Mouse (Mus musculus) midbrain, embryonic 14.5 days (tissue): ENCODE data around the gene Paqr4. TPM values are rescaled to one million over a fixed set of nuclear protein-coding genes. Genes with fewer than 3 reads are reported as not detected.
A peak's percentile ranks its signal among the peaks of the same experiment; 100 is the strongest.

ENCODE experiments used
- ATAC-seq: fragments of 200-750 bp; cut with Nextera tagmentation; 2 replicates; pipeline ENCODE4 v1.8.0; 2017; ENCODE audit warnings: moderate number of reproducible peaks, moderate library complexity; ENCODE audit not compliant: low FRiP score, low TSS enrichment
- DNase-seq: peaks from one replicate; pipeline ENCODE4 v3.0.0-alpha.2; 2015
- H3K27ac ChIP-seq: fragments of 300-500 bp; sonication (generic); replicated peaks from 2 replicates; pipeline ENCODE4 v1.5.1; 2014; ENCODE audit warnings: mild to moderate bottlenecking, low read depth, low read length, moderate library complexity
- H3K27me3 ChIP-seq: fragments of 300-500 bp; sonication (generic); 2 replicates; pipeline ENCODE4 v1.6.1; 2014; ENCODE audit warnings: low read length, control low read depth, mixed read lengths; ENCODE audit not compliant: control insufficient read depth, insufficient read depth
- H3K36me3 ChIP-seq: fragments of 300-500 bp; sonication (generic); 2 replicates; pipeline ENCODE4 v1.6.1; 2014; ENCODE audit warnings: low read length, control low read depth; ENCODE audit not compliant: control insufficient read depth, insufficient read depth
- H3K4me1 ChIP-seq: fragments of 300-500 bp; sonication (generic); 2 replicates; pipeline ENCODE4 v1.6.1; 2014; ENCODE audit warnings: mild to moderate bottlenecking, antibody characterized with exemption, low read length, control low read depth; ENCODE audit not compliant: control insufficient read depth, insufficient read depth
- H3K4me2 ChIP-seq: fragments of 300-500 bp; sonication (generic); 2 replicates; pipeline ENCODE4 v1.6.1; 2014; ENCODE audit warnings: mild to moderate bottlenecking, low read length, moderate library complexity
- H3K4me3 ChIP-seq: fragments of 300-500 bp; sonication (generic); replicated peaks from 2 replicates; pipeline ENCODE4 v1.5.1; 2014; ENCODE audit warnings: low read depth, low read length
- H3K9ac ChIP-seq: fragments of 300-500 bp; sonication (generic); replicated peaks from 2 replicates; pipeline ENCODE4 v1.6.1; 2014; ENCODE audit warnings: mild to moderate bottlenecking, low read length, moderate library complexity
- H3K9me3 ChIP-seq: fragments of 300-500 bp; sonication (generic); 2 replicates; pipeline ENCODE4 v1.6.1; 2016; ENCODE audit warnings: low read length, control low read depth, mixed read lengths; ENCODE audit not compliant: control insufficient read depth
- WGBS: fragments of 180-500 bp; shearing (Covaris S2); extraction: QIAGEN DNeasy Blood & Tissue Kit; methylation state at CpG from one replicate; pipeline ENCODE4 v1.1.7; 2014; 5-methylcytosine and 5-hydroxymethylcytosine counted together
- polyA plus RNA-seq: library from polyadenylated mRNA; unstranded; fragments of >200 nt; fragmentation: Nextera tagmentation; extraction: Ambion mirVana; gene quantifications from 2 replicates; pipeline ENCODE4 v1.2.1, GENCODE M21; 2014

Paqr4 gene
- polyA plus RNA-seq, 1 experiment from 2014 or later, result 56.6 TPM

DNA sequence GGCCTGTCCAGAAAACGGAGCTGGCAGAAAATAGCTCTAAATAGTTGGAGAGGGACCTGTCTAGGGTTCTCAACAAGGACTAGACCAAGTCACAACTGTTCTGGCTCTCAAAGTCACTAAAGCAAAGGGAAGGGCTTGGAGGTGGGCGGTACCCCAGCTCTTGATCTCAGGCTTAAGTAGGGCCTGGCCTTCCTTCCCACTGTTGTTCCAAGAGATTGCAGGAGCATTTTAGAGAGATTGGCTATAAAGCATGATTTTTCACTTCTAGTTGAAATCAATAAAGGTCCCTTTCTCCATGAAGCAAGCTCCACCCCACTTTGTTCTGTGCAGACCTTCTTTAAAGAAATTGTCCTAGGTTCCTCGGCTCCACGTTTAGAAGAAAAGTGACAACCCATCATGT lies 15.2 kb downstream of the Paqr4 start:
- ATAC-seq (no peak), DNase-seq (no peak)
- Histone ChIP-seq H3K4me1 (peaks cover 9% of the 10 kb centered on the region; the same call in 1 of the 2 replicates), H3K4me3 (peak overlapping the region; percentile 78), H3K9ac (0 out of 2 replicates have a peak overlapping the region, but pooled peaks have one; percentile 63), H3K4me2 (peak overlapping the region; percentile 91), H3K27me3 (no peaks in the 10 kb centered on the region), H3K36me3 (no peaks in the 10 kb centered on the region), H3K9me3 (no peaks in the 10 kb centered on the region), H3K27ac (peak overlapping the region; percentile 55)
- 71% methylated on average over 4 of the region's 4 CpGs for WGBS

DNA sequence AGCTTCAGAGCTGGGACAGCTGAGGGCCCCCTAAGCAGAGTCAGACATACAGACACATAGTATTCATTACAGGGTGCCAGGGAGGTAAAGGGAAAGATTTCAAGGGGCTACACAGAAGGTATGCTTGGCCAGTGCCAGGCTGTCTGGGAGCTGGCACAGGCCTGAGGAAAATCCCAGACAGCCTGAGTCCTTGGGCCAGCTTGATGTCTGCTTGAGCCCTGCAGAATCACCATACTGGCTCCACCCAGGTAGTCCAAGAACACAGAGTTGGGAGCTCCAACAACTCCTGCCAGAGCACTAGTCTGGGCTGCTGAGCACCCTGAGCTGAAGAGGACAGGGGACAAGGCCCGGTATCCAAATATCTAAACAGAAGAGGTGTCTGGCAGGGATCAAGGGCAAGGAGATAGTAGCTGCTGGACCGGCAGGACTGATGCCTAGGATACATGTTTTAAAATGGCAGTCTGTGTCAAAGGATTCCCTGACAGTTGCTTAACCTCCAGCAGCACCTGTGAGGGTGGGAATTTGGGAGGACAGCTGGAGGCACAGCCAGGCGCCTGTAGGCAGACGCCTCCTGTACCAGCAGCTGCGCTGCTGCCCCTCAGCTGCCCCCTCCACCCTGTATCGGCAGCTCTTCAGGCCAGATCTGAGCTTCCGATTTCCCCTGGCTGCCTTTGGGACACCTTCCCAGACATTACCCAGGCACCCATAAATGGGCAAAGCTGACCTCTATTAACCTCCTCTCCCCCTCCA lies 18.1 kb downstream of the Paqr4 start, which contains the start of gene 1520401A03Rik:
Gene 1520401A03Rik (minus strand): TSS at position 408 of the 750 bp plus-strand sequence.
- no peak within 1 kb of the TSS for H3K9ac ChIP-seq
- H3K36me3 ChIP-seq, result no peaks in the 10 kb centered on the region
- peaks cover 9% of the 10 kb centered on the region; the same call in 1 of the 2 replicates for H3K4me1 ChIP-seq
- ATAC-seq (no peak), DNase-seq (no peak)
- H3K9me3 ChIP-seq, result no peaks in the 10 kb centered on the region
- H3K4me3 ChIP-seq, result no peak within 1 kb of the TSS
- H3K4me2 ChIP-seq, result no peak within 1 kb of the TSS
- H3K27me3 ChIP-seq, result no peaks in the 10 kb centered on the region
- WGBS, result 83% methylated on average over 7 of the region's 7 CpGs
- no peak within 1 kb of the TSS for H3K27ac ChIP-seq

DNA sequence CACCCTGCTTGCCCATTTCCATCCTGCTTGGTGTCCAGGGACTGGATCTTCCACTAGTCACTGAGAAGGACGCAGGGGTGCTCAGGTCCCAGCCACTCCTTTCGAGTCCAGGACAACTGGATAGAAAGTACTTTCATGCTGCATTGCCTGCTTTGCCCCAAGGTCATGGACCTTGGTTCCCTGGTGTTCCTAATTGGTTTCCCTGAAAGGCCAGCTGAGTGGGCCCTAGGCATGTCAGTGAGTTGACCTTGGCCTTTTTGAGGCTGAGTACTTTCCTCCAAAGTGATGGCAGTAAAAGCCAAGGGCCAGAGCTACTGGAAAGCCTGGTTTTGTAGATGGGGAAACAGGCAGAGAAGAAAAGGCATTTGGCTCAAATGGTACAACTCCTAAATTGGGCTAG lies 18.8 kb downstream of the Paqr4 start:
- H3K9ac ChIP-seq, result no peak overlapping the region
- 76% methylated on average over 2 of the region's 2 CpGs for WGBS
- no peak overlapping the region for H3K4me3 ChIP-seq
- DNase-seq (no peak), ATAC-seq (no peak)
- H3K36me3 ChIP-seq, result no peaks in the 10 kb centered on the region
- H3K4me1 ChIP-seq, result peaks cover 6% of the 10 kb centered on the region; the same call in 1 of the 2 replicates
- no peaks in the 10 kb centered on the region for H3K9me3 ChIP-seq
- H3K4me2 ChIP-seq, result no peak overlapping the region
- no peaks in the 10 kb centered on the region for H3K27me3 ChIP-seq
- H3K27ac ChIP-seq, result no peak overlapping the region

DNA sequence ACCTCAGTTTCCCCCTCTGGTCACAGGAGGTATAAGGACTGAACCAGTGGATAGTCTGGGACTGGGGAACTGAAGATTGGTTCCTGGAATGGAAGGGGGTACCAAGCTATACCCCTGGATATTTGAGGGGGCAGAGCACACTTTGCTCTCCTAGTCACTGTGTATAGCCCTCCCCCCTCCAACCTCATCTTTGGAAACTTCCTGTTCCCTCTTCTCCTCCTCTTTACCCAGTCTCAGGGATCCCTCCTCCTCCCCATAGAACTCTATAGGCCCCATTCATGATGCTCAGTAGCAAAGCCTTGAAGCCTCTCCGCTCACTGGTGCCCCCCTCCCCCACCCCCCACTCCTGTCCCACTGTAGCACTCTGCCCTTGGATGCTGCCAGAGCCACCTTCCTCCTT lies 21.2 kb downstream of the Paqr4 start:
- no peaks in the 10 kb centered on the region for H3K4me1 ChIP-seq
- no peaks in the 10 kb centered on the region for H3K36me3 ChIP-seq
- DNase-seq (no peak), ATAC-seq (no peak)
- no peak overlapping the region for H3K9ac ChIP-seq
- no peak overlapping the region for H3K4me3 ChIP-seq
- no peaks in the 10 kb centered on the region for H3K27me3 ChIP-seq
- no peaks in the 10 kb centered on the region for H3K9me3 ChIP-seq
- H3K27ac ChIP-seq, result no peak overlapping the region
- 10% methylated on average over 1 of the region's 1 CpGs for WGBS
- no peak overlapping the region for H3K4me2 ChIP-seq

DNA sequence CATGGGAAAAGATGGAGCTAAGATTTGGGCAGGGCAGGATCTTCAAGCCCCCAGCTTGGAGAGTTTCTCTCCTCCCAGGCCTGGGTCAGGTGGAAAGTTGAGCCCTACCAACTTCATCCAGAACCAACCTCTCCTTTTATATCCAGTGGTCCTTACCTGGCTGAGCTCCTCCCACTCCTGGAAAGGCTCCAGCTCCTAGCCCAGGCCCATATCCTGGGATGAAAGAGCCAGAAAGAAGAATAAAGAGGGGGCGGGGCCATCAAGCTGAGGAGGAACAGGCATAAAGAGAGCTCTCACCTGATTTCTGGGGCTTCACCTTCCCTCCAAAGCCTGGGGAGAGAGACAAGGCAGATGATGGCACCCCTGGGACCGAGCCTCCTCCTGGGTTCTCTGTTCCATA lies 23.7 kb downstream of the Paqr4 start:
- DNase-seq (no peak), ATAC-seq (no peak)
- H3K9ac ChIP-seq, result no peak overlapping the region
- no peak overlapping the region for H3K27ac ChIP-seq
- 52% methylated on average over 2 of the region's 2 CpGs for WGBS
- no peak overlapping the region for H3K4me2 ChIP-seq
- no peak overlapping the region for H3K4me3 ChIP-seq
- H3K36me3 ChIP-seq, result no peaks in the 10 kb centered on the region
- H3K9me3 ChIP-seq, result no peaks in the 10 kb centered on the region
- H3K4me1 ChIP-seq, result no peaks in the 10 kb centered on the region
- no peaks in the 10 kb centered on the region for H3K27me3 ChIP-seq

DNA sequence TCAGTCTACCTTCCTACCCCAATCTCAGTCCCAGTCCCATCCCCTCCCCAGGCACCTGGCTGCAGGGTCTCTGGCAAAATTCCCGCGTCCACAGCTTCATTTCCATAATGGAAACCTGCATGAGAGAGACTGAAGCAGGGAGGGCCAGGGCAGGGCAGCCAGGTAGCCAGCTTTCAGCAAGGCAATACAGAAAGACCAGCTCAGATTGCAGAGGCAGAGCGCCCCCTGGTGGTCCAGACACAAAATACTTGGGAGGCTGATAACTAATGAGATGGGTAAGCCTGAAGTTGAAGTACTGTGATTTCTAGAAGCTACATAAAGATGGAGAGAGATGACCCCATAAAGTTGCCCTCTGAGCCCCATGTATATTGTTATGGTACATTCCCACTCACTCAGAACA lies 34.5 kb downstream of the Paqr4 start:
- Histone ChIP-seq H3K9ac (no peak overlapping the region), H3K9me3 (no peaks in the 10 kb centered on the region), H3K27me3 (no peaks in the 10 kb centered on the region), H3K4me1 (no peaks in the 10 kb centered on the region), H3K4me3 (no peak overlapping the region), H3K27ac (no peak overlapping the region), H3K36me3 (no peaks in the 10 kb centered on the region), H3K4me2 (no peak overlapping the region)
- 1% methylated on average over 3 of the region's 3 CpGs for WGBS
- no peak; the same call in 1 of the 2 replicates for ATAC-seq
- peak; percentile 88 for DNase-seq

DNA sequence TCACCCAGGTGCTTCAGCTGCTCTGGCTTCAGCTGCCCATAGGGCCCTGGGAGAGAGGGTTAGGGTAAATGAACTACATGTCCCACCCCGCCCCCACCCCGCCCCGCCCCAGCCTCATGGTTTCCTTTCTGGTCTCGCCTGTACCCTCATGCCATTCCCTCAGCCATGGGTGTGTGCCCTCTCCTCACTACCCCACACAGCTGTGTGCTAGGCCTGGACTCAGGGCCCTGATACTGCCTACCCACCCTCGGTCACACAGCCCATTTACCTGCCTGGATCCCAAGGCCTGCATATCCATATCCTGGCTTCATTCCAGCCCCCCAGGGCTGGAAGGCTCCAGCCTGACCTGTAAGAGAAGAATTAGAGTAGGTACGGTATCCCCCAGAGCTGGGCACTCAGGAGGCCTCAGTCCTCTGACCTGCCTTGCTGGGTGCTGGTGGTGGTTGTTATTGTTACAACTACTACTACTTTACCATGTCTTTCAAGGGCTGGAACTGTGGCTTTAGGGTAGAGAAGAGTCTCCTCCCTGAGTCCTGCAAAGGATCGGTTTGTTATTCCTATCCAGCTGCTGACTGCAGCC lies 35.1 kb downstream of the Paqr4 start:
- WGBS, result 81% methylated on average over 7 of the region's 7 CpGs

DNA sequence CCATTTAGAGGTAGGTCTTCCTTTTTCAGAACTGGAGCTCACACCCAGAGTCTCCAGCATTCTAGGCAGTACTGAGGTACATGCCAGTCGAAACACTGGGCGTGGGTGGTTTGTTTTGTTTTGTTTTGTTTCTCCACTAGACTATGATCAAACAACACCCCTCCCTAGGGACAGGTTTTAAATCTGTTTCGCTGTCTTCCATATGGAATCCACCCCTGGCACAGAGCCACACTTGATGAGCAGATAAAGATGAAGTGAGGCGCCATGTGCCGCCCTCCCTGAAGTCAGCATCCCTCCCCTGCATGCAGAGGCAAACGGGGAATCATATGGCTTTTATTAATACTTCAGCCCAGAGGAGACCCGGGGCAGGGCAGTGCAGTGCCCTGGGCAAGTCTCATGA lies 35.9 kb downstream of the Paqr4 start:
- H3K27me3 ChIP-seq, result no peaks in the 10 kb centered on the region; the same call in 1 of the 2 replicates
- no peaks in the 10 kb centered on the region for H3K4me1 ChIP-seq
- no peak overlapping the region for H3K4me2 ChIP-seq
- H3K36me3 ChIP-seq, result no peaks in the 10 kb centered on the region
- peak; percentile 40 for DNase-seq
- no peak overlapping the region for H3K4me3 ChIP-seq
- no peak overlapping the region for H3K27ac ChIP-seq
- no peaks in the 10 kb centered on the region for H3K9me3 ChIP-seq
- WGBS, result 57% methylated on average over 7 of the region's 7 CpGs
- ATAC-seq, result no peak
- H3K9ac ChIP-seq, result no peak overlapping the region

More for the DNA sequence above, 35.1 kb downstream of the Paqr4 start:
- no peak overlapping the region for H3K9ac ChIP-seq
- no peaks in the 10 kb centered on the region for H3K36me3 ChIP-seq
- no peak overlapping the region for H3K27ac ChIP-seq
- H3K27me3 ChIP-seq, result no peaks in the 10 kb centered on the region; the same call in 1 of the 2 replicates
- H3K4me2 ChIP-seq, result no peak overlapping the region
- H3K4me1 ChIP-seq, result no peaks in the 10 kb centered on the region
- no peak overlapping the region for H3K4me3 ChIP-seq
- no peak for ATAC-seq
- DNase-seq, result no peak
- no peaks in the 10 kb centered on the region for H3K9me3 ChIP-seq

DNA sequence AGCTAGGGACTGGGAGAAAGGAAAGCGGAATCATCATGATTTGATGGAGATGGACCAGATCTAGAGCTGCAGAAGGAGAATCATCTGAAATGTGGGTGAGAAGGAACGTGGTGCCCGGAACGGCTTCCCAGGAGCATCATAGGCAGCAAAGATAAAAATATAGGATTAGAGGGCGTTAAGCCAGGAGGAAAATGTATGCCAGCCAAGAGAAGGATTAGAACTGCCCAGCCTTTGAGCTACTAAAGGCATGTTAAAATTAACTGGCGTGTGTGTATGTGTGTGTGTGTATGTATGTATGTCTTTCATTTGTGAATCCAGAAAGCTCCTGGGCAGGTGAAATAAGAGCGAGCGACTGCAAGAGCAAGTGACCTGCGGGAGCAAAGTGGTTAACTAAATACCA lies 37.4 kb downstream of the Paqr4 start:
- WGBS, result 81% methylated on average over 9 of the region's 9 CpGs
- DNase-seq (no peak), ATAC-seq (no peak)

More for the DNA sequence above, 37.4 kb downstream of the Paqr4 start:
- H3K27ac ChIP-seq, result no peak overlapping the region
- no peak overlapping the region for H3K4me2 ChIP-seq
- H3K27me3 ChIP-seq, result peaks cover 11% of the 10 kb centered on the region
- no peak overlapping the region for H3K4me3 ChIP-seq
- no peaks in the 10 kb centered on the region for H3K36me3 ChIP-seq
- H3K9me3 ChIP-seq, result no peaks in the 10 kb centered on the region
- no peak overlapping the region for H3K9ac ChIP-seq
- H3K4me1 ChIP-seq, result 0 out of 2 replicates have a peak, but pooled peaks cover 2% of the 10 kb centered on the region
